Mouse (Mus musculus) bone marrow macrophage, adult 2 months (primary cell): ENCODE data around the gene Nol6.

Source experiments
- CTCF ChIP-seq: IDR thresholded peaks from 2 replicates; pipeline ENCODE4 v1.5.1; 2012; ENCODE audit warnings: low read depth, mild to moderate bottlenecking, low read length, moderate library complexity
- POLR2A ChIP-seq: IDR thresholded peaks from 2 replicates; pipeline ENCODE4 v1.6.1; 2012; ENCODE audit warnings: mild to moderate bottlenecking, low read depth, low read length, borderline replicate concordance

DNA sequence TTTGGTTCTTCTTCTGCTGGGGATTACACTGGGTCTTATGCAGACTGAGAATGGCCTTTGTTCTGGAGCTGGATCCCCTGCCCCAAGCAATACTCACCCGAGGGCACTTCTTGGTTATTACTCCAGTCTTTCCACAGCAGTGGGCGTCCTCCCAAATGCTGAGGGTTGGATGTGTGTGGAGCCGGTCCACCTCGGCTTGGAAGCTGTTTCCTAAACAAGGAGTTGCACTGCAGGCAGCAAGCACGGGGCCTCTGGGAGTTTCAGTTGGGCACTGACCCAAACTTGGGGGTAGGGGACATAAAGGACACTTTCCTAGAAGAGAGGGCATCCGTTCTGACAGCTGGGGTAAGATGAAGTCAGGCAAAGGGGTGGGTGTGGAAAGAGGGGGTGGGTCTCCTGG, 49.8 kb downstream of the Nol6 start:
- TF ChIP-seq POLR2A, result no peak
- TF ChIP-seq CTCF, result no peak
